Mouse (Mus musculus) layer of hippocampus, adult 2 months (tissue): ENCODE measurements at regions not wholly inside any gene's neighbourhood (a gene's known extent, or its start where the extent isn't known, plus 50 kb on each side); places are given as distances from the start of the nearest gene placed in this dataset.

Source experiments
- DNase-seq, 2 experiments: peaks; one replicate each; pipeline ENCODE4 v3.0.0; 2022; ENCODE audit warnings: low spot score in 2 of 2
- H3K27ac ChIP-seq: fragments of 200-600 bp; 2 replicates; pipeline ENCODE4 v1.8.1; 2022
- H3K4me3 ChIP-seq: fragments of 200-600 bp; 2 replicates; pipeline ENCODE4 v1.8.1; 2022; ENCODE audit warnings: mild to moderate bottlenecking
- CTCF ChIP-seq: fragments of 200-600 bp; conservative IDR thresholded peaks from 2 replicates; pipeline ENCODE4 v1.8.1; 2022; ENCODE audit warnings: antibody characterized with exemption, mild to moderate bottlenecking, moderate library complexity

DNA sequence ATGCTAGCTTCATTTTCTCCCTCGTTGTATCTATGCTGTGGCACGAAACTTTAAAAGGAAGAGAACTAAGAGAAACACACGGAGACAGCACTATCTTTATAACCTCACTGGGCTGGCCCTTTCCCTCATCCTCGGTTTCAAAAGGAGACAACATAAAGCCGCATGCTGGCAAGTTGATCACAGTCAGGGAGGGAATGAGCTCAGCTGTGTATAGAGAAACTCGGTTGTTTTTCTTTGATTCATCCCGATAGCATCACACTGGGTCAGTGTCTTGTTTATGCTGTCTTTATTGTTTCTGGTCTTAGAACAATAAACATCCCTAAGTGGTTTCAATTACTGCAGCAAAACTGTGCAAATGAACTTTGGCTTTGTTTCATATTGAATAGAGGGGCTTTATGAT, 249.2 kb upstream of the Cxadr start:
- no peak for DNase-seq
- no peak for TF ChIP-seq CTCF
- H3K27ac ChIP-seq: no peak overlapping the region
- peak overlapping the region; percentile 13; the same call in 1 of the 2 replicates for H3K4me3 ChIP-seq

DNA sequence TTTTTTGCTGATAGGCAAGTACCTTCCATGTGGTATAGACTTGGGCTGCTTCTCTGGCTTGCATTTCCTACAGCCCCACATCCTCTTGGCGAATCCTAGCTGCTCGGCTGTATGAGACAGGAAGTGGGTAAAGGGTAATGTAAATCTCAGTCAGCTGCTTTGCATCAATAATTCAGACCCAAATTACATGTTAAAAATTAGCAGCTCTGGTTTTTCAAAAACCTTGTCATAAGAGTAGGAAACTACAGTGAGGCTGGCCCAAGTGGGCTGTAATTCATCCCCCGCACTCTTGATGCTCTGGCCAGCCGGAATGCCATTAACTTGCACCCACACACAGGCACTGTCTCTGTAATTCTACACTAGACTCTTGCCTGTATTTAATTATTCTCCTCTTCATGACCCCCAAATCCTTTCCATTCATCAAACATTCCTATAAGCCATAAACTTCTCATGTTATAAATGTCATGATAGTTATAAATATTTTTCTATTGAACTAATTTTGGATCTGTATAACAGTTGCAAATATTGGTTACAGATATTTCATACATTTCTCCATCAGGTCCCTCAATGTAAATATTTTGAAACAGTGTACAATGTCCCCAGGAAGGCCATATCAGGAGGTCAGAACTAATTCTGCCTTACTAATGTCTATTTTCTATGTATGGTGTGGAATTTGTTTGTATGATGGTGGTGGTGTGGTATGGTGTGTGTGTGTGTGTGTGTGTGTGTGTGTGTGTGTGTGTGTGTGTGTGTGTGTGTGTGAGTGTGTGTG, 261.0 kb upstream of the Cxadr start:
- Histone ChIP-seq H3K4me3 (no peak overlapping the region), H3K27ac (no peak overlapping the region)
- no peak for DNase-seq
- TF ChIP-seq CTCF: no peak

DNA sequence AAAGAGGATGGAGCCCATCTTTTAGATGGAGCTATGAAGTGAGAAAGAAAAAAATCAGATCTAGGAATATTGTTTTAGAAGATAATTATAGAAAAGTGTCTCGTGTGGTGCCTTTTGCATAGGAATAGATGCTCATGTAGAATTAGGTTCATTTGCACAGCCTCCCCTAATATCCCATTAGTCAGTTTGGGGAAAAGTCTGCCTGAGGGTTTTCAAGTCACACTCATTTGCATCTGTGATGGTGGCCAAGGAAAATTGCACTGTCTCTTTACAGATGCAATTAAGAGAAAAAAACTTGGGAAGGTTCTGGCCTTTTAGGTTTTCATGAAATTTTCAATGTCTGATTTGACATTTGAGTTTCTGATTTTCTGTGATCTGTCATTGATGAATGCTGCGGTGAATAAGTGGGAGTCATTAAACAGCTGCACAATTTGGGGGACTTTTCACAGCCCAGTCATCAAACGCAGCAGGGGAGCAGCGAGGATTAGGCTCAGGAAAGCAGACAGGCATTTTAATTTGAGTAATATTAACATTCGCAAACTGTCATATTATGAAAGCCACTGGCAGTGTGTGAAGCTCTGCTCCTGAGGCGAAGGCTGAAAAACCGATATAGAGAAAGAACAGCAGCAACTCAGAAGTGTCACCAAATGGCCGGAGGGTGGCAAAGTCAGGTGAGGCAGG, 281.5 kb upstream of the Cxadr start:
- peak overlapping the region; percentile 20; the same call in 1 of the 2 replicates for H3K4me3 ChIP-seq
- DNase-seq: no peak
- no peak overlapping the region for H3K27ac ChIP-seq
- no peak for TF ChIP-seq CTCF

DNA sequence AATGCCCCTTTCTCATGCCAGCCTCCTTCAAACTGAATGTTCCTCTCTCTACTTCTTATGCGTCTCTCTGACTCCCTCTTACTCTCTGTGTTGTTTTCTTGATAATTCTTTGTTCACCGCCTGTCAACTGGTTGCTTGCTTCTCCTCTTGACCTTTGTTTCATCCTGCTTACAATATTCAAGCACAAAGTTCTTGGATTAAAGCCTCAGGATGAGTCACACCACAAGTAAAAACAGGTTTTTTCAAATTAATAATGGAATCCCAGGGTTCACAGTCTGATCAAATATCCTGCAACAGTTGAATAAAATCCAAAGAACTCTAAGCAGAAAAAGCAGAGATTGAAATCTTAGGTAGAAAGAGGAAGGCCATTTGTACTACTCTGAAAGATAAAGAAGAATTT, 285.9 kb upstream of the Cxadr start:
- no peak for TF ChIP-seq CTCF
- Histone ChIP-seq H3K4me3 (no peak overlapping the region), H3K27ac (no peak overlapping the region)
- no peak for DNase-seq

DNA sequence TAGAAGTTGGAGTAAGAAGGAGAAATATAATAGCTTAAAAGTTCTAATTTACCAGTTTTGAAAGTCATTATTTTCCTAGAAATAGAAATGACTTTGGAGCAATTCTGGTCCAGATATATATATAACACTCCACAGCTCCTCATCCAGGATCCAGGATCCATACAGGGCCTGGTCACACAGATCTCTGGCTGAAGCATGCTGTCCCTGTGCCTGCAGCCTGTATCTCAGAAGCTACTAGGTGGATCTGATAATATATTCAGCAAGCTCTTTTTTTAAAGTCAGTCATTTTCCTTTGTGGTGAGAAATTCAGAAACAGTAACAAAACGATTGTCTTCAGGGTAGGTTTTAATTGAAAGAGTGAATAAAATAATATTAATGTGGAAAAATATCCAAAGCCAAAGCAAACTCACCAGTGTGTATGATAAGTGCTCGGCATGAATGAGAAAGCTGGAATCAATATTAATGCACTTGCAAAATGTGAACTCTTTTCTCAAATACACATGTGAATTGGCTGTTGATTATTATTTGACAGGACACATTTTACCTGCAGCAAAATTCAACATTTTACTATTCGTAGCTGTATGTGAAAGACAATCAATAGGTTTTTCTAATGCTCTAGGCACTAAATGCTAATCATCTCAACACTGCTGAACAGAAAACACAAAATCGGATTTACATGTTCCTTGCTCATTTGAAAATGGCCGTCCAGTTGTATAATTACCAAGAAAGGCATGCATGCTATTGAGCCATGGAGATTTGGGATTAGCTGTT, 288.1 kb upstream of the Cxadr start:
- DNase-seq: no peak
- TF ChIP-seq CTCF: no peak
- Histone ChIP-seq H3K27ac (no peak overlapping the region), H3K4me3 (no peak overlapping the region)

DNA sequence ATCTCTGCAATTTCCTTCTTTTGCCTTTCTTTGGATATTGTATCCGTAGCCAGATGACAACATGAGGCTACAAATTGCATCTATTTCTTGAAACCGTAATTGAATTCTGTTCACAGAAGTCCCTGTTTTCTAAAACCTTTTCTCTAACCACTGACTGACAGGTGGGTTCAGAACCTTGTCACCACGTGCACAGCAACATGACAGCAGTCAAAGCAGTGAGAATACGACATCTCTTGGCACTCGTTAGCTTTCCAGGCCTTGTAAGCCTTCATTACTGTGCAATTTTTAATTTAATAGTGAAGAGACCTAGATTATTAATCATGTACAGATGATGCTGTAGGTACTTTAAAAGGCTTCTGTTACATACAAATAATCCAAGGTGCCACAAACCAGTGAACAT, 297.3 kb upstream of the Cxadr start:
- no peak overlapping the region for H3K27ac ChIP-seq
- no peak for TF ChIP-seq CTCF
- no peak overlapping the region for H3K4me3 ChIP-seq
- no peak for DNase-seq

DNA sequence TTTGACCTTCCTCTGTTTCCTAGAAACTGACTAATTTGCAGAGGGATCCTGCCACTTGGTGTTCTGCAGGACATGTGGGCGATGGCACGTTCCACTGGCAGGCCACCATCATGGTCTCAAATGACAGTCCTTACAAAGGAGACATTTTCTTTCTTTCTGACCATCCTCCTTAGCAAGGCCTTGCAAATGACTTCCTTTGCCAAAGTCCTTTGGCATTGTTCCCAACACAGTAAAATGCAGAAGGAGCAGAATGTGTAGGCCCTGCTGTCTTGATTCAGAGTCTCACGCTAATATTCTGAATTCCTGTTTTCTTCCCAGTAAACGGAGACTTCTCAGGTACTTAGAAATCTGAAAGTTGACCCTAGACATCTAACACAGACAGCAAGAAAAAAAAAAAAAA, 308.3 kb upstream of the Cxadr start:
- TF ChIP-seq CTCF: no peak
- no peak overlapping the region for H3K27ac ChIP-seq
- no peak for DNase-seq
- no peak overlapping the region for H3K4me3 ChIP-seq

DNA sequence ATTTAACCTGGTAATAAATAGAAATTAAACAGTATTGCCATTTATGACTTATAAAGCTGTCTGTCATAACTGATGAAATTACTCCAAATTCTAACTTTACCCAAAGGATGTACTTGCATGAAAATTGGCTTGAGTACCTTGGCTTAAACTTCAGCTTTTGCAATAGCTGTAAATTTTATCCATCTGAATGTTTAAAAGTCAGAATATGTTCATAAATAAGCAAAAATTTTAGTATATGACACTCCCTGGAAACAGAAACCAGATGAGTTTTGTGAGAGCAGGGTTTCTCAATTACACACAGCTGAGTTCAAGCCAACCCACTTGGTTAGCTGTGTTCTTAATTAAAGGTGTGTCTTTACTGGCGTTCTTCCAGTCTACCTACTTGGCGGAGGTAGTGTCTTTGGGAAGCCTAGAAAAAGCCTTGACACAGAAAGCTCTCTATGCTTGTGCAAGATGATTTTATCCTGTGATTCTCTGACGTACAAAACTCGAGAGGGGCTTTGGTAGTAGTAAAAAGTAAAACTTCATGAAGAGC, 311.4 kb upstream of the Cxadr start:
- TF ChIP-seq CTCF: no peak
- no peak for DNase-seq
- H3K4me3 ChIP-seq: no peak overlapping the region
- H3K27ac ChIP-seq: no peak overlapping the region

DNA sequence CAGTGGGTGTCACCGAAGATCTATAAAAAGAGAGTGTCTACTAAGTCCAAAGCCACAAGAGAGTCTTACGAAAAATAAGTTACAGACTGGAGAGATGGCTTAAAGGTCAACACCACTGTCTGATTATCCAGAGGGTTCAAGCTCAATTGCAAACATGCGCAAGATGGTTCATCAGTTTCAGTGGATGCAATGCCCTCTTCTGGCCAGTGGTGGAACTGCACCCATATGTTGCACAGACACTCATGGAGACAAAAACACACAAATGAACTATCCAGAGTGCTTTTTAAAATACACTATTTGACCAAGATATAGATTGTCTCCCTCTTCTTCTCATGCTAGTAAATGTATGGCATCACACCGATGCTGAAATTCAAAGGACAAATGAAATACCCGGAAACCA, 312.1 kb upstream of the Cxadr start:
- Histone ChIP-seq H3K4me3 (no peak overlapping the region), H3K27ac (no peak overlapping the region)
- no peak for DNase-seq
- TF ChIP-seq CTCF: peak; percentile 71

DNA sequence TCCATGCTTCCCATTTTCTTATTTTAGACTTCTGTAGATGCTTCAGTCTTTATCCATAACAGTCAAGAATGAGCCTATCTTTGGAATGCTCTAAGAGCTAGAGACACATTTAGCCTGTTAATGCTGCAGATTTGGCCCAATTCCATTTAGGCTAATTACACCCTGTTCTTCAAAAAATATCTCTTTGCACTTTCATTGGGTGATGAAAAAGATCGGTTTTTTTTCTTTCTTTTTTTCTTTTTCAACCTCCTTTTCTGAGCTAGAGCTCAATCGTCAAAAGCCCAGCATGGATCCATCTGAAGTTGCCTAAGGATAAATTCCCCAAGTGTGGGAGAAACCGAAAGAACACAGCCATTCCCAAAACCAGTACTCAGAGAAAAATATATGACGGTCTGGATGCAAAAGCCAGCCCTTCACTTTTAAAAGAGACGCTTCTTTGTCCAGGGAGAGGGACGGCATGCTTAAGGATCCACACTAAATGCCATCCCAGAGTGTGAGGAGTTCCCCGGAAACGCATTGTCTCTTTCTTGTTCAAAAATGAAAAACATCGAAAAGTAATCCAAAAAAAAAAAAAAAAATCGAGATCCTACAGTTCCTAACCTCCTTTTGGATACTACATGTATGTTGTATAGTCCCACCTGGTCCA, 314.3 kb upstream of the Cxadr start:
- Histone ChIP-seq H3K4me3 (peak overlapping the region; percentile 47), H3K27ac (peak overlapping the region; percentile 82)
- DNase-seq: no peak
- no peak for TF ChIP-seq CTCF

DNA sequence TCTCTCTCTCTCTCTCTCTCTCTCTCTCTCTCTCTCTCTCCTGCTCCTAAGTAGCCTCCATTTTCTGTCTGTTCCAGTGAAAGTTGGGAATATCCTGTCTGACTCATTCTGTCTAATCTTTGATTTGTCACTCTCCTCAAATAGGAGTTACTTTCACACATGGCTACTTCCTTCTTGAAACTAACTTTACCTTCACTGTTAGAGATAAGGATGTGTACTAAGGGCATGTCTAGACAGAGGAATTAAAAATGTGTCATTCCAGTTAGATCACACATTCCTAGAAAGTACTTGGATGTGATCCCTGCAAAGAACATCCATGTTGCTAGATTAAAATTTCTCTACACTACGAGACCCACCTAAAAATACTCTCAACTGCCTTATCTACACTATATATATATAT, 346.9 kb upstream of the Gm11146 start:
- Histone ChIP-seq H3K27ac (no peak overlapping the region), H3K4me3 (no peak overlapping the region)
- no peak for DNase-seq
- TF ChIP-seq CTCF: no peak

DNA sequence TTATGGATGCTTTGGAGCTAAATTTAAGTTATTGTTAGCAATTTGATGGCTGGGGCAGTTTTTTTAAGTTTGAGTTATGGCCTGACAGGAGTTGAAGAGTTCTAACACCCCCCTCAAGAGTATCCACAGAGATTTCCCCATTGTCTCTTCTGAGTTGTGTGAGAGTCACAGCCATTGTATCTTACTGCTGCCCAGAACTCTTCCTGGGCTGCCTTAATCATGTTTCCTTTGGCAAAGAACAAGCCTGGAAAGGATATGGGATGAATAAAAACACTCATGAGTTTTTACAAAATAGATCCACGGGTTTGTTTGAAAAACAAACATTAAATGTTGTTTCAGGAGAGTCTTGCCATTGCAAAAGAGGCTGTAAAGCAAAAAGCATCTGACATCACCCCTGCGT, 343.5 kb upstream of the Gm11146 start:
- TF ChIP-seq CTCF: no peak
- no peak for DNase-seq
- no peak overlapping the region for H3K4me3 ChIP-seq
- no peak overlapping the region for H3K27ac ChIP-seq

DNA sequence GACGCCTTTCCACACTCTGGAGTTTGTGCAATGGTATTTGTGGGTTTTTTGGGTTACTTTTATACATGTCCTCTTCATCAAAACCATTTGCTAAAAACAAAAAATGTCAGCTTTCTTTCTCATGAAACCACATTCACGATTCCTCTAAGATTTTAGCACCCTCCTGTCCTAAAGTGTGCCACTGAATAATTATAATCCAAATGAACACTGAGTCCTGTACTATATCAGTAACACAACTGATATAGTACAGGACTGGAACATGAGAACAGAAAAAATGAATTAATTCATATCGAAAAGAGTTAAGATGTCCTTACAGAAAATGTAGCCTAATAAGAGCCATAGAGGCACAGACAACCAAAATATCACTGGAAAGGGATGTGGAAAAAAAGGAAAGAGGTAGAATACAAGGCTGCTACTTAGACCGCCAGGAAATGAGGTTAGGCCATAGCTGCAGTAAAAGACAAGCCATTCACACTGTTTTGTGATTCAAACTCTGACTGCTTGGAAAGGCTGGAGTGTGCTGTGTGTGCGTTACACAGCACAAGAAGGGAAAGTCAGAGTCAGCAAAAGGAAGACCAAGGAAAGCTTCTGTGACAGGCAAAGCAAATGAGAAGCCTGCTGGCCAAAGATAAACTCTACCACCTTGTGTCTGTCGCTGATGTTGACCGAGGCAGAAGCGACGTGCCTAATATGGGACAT, 329.3 kb upstream of the Gm11146 start:
- TF ChIP-seq CTCF: no peak
- Histone ChIP-seq H3K4me3 (no peak overlapping the region), H3K27ac (no peak overlapping the region)
- DNase-seq: no peak
